Mouse (Mus musculus) G1E-ER4 (cell line): ENCODE measurements around the gene Gpha2. TPM values are rescaled to one million over a fixed set of nuclear protein-coding genes. Genes with fewer than 3 reads are reported as not detected.

ENCODE experiments used
- GATA1 ChIP-seq: IDR thresholded peaks from one replicate; pipeline ENCODE4 v1.8.0; 2012; ENCODE audit warnings: low read length, inconsistent platforms
- polyA plus RNA-seq: library from polyadenylated mRNA; stranded (reverse); fragments of >175 nt; gene quantifications from 2 replicates; pipeline ENCODE4 v1.2.3, GENCODE M21; 2012

Gpha2 gene
- polyA plus RNA-seq, 1 experiment = not detected

GRCm38 (mm10) chr19:6236053-6236441, 9.9 kb downstream of the Gpha2 start:
- no peak for TF ChIP-seq GATA1

- TF ChIP-seq GATA1 = no peak
These were observed 10.7 kb downstream of the Gpha2 start for GRCm38 (mm10) chr19:6236842-6237241.

GRCm38 (mm10) chr19:6238740-6239139, 12.6 kb downstream of the Gpha2 start:
- no peak for TF ChIP-seq GATA1

- no peak for TF ChIP-seq GATA1
These were observed 14.0 kb downstream of the Gpha2 start for GRCm38 (mm10) chr19:6240136-6240535.

GRCm38 (mm10) chr19:6240725-6241124, 14.5 kb downstream of the Gpha2 start:
- TF ChIP-seq GATA1 = no peak

GRCm38 (mm10) chr19:6241274-6242107, 15.3 kb downstream of the Gpha2 start, which contains the start of gene Atg2a:
TSS of gene Atg2a (plus strand) at chr19:6241668.
- TF ChIP-seq GATA1 = no peak

GRCm38 (mm10) chr19:6242281-6242680, 16.1 kb downstream of the Gpha2 start:
- no peak for TF ChIP-seq GATA1

DNA sequence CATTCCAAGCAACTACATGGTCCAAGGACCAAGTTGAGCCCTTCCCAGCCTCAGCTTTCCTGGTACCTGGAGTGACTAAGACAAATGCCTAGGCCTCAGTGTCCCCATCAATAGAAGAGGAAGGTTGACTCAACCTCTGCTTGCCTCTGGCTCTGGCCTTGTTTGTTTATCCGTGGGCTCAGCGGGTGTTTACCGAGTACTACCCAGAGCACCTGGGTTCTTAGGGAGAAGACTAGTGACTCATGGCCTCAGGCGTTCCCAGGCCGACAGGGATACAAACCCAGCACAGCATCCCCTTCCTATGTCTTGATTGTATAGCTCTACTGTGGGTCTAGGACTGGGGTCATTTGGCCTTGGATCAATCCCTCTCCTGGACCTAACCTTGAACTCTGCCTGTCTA, 17.0 kb downstream of the Gpha2 start:
- no peak for TF ChIP-seq GATA1

DNA sequence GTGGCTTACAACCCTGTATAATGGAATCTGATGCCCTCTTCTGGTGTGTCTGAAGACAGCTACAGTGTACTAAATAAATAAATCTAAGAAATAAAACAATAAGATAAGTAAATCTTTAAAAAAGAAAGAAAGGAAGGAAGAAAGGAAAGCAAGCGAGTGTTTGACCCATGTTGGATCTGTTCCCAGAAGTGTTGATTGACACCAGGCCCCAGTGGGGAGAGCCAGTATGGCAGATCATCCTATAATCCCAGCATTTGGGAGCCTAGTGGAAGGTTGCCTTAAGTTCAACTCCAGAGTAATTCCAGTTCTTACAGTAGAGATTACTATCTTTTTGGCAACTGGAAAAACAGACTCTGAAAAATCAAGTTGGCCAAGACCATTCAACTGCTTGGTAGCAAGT, 19.6 kb downstream of the Gpha2 start:
- TF ChIP-seq GATA1 = no peak

DNA sequence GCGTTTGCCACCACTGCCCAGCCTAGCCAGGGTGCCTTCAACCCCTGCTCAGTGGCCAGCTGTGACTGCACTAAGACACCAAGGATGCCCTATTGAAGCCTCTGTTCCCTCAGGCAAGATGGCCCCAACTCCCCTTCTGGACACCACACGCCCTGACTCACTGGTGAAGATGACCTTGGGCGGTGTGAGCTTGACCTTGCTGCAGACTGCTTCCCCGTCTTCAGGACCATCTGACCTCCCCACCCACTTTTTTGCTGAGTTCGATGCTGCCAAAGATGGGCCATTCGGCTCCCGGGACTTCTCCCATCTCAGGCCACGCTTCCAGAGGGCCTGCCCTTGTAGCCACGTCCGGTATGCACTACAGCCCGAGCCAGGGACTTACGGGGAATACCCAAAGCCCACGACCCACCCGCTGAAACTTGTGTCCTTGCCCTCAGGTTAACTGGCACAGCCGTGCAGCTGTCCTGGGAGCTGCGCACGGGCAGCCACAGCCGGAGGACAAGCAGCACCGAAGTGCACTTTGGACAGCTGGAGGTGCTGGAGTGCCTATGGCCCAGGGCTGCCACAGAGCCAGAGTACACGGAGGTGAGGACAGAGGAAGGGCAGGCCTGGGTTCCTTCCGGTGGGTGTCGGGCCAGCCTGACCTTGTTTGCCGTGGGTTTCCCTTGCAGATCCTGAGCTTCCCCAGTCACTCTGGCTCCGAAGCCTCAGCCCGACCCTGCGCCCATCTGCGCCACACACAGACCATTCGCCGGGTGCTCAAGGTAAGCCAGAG, 21.5 kb downstream of the Gpha2 start:
- TF ChIP-seq GATA1 = no peak

DNA sequence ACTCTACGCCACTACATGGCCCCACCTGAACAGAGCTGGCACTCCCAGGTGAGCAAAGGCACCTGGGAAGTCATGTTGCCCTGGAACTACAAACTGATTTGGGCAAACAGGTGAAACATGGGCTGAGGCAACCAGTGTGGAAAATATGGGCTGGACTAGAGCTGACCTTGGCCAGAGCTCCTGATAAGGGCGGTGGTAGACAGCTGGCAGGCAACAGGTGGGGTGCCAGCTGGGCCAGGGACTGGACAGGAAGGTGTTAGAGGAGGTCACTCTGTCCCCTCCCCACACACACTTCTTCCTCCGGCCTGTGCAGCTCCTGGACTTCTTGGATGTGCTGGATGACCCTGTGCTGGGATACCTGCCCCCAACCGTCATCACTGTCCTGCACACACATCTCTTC, 26.8 kb downstream of the Gpha2 start:
- no peak for TF ChIP-seq GATA1

GRCm38 (mm10) chr19:6260428-6260827, 34.2 kb downstream of the Gpha2 start:
- no peak for TF ChIP-seq GATA1

- no peak for TF ChIP-seq GATA1
These were observed 34.8 kb downstream of the Gpha2 start for GRCm38 (mm10) chr19:6260946-6261345.

- no peak for TF ChIP-seq GATA1
These were observed 35.2 kb downstream of the Gpha2 start for GRCm38 (mm10) chr19:6261379-6261778.

GRCm38 (mm10) chr19:6262222-6262621, 36.0 kb downstream of the Gpha2 start:
- no peak for TF ChIP-seq GATA1

GRCm38 (mm10) chr19:6262839-6263433, 36.8 kb downstream of the Gpha2 start:
- TF ChIP-seq GATA1 = no peak
